Mouse (Mus musculus) forebrain, embryonic 16.5 days (tissue): ENCODE measurements at regions not wholly inside any gene's neighbourhood (a gene's known extent, or its start where the extent isn't known, plus 50 kb on each side); places are given as distances from the start of the nearest gene placed in this dataset.

ENCODE experiments used
- ATAC-seq: fragments of 200-750 bp; cut with Nextera tagmentation; 2 replicates; pipeline ENCODE4 v1.8.0; 2017; ENCODE audit warnings: mild to moderate bottlenecking, moderate library complexity
- H3K27ac ChIP-seq: fragments of 300-500 bp; sonication (generic); 2 replicates; pipeline ENCODE4 v1.5.1; 2014; ENCODE audit warnings: low read length, control low read depth
- H3K27me3 ChIP-seq: fragments of 300-500 bp; sonication (generic); replicated peaks from 2 replicates; pipeline ENCODE4 v1.6.1; 2014; ENCODE audit warnings: low read length; ENCODE audit not compliant: control insufficient read depth, insufficient read depth
- H3K36me3 ChIP-seq: fragments of 300-500 bp; sonication (generic); 2 replicates; pipeline ENCODE4 v1.6.1; 2014; ENCODE audit not compliant: control insufficient read depth, insufficient read depth
- H3K4me1 ChIP-seq: fragments of 300-500 bp; sonication (generic); replicated peaks from 2 replicates; pipeline ENCODE4 v1.6.1; 2014; ENCODE audit warnings: low read length; ENCODE audit not compliant: control insufficient read depth, insufficient read depth
- H3K4me2 ChIP-seq: fragments of 300-500 bp; sonication (generic); 2 replicates; pipeline ENCODE4 v1.6.1; 2014; ENCODE audit warnings: mild to moderate bottlenecking, low read length, control low read depth
- H3K4me3 ChIP-seq: fragments of 300-500 bp; sonication (generic); replicated peaks from 2 replicates; pipeline ENCODE4 v1.5.1; 2014; ENCODE audit warnings: mild to moderate bottlenecking, low read length, control low read depth
- H3K9ac ChIP-seq: fragments of 300-500 bp; sonication (generic); replicated peaks from 2 replicates; pipeline ENCODE4 v1.6.1; 2014; ENCODE audit warnings: low read depth, low read length, control low read depth
- H3K9me3 ChIP-seq: fragments of 300-500 bp; sonication (generic); 2 replicates; pipeline ENCODE4 v1.6.1; 2016; ENCODE audit warnings: low read length; ENCODE audit not compliant: control insufficient read depth
- WGBS: fragments of 180-500 bp; shearing (Covaris S2); extraction: QIAGEN DNeasy Blood & Tissue Kit; methylation state at CpG from one replicate; pipeline ENCODE4 v1.1.7; 2014; 5-methylcytosine and 5-hydroxymethylcytosine counted together

DNA sequence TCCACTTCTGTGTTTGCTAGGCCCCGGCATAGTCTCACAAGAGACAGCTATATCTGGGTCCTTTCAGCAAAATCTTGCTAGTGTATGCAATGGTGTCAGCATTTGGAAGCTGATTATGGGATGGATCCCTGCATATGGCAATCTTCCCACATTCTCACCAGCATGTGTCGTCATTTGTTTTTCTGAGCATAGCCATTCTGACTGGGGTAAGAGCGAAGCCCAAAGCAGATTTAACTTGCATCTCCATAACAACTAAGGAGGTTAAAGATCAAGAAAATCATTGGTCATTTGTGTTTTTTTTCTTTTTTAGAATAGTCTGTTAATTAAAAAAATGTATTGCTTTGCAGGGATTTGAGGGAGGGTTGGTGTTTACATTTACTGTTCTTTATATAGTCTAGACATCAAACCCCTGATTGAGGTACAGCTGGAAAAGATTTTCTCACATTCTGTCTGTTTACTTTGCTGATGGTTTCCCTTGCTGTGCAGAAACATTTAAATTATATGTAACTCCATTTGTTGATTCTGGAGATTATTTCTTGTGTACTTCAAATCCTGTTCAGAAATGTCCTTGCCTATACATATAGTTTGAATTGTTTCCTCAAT, 678.1 kb downstream of the Phex start:
- Histone ChIP-seq H3K27ac (no peak overlapping the region), H3K36me3 (no peaks in the 10 kb centered on the region), H3K4me3 (no peak overlapping the region), H3K4me2 (no peak overlapping the region), H3K9me3 (no peaks in the 10 kb centered on the region), H3K4me1 (no peaks in the 10 kb centered on the region), H3K27me3 (no peaks in the 10 kb centered on the region), H3K9ac (no peak overlapping the region)
- WGBS = 74% methylated on average over 2 of the region's 3 CpGs
- ATAC-seq = 0 out of 2 replicates have a peak, but pooled peaks have one; percentile 31

DNA sequence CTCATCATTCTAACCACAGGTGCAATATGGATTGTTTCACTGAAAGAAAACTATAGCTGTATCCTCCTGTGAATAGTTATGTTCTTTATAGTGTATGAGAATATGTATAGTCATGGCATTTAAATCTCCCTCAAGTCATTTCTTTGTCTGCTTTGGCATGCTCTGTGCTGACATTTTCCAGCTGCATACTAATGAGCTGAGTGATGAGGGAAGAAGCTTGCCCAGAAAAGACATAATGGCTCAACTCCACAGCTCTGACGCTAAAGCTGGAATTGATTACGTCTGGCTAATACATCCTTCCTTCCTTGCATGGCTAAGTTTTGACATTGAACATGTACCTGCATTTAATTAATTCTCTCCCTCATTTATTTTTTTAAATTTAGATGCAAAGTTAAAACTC, 722.9 kb downstream of the Phex start:
- Histone ChIP-seq H3K4me2 (no peak overlapping the region), H3K9me3 (no peaks in the 10 kb centered on the region), H3K27me3 (no peaks in the 10 kb centered on the region), H3K36me3 (no peaks in the 10 kb centered on the region), H3K4me1 (no peaks in the 10 kb centered on the region), H3K27ac (no peak overlapping the region), H3K4me3 (no peak overlapping the region), H3K9ac (no peak overlapping the region)
- peak; percentile 57; the same call in 1 of the 2 replicates for ATAC-seq
- WGBS = 25% methylated on average over 2 of the region's 2 CpGs

DNA sequence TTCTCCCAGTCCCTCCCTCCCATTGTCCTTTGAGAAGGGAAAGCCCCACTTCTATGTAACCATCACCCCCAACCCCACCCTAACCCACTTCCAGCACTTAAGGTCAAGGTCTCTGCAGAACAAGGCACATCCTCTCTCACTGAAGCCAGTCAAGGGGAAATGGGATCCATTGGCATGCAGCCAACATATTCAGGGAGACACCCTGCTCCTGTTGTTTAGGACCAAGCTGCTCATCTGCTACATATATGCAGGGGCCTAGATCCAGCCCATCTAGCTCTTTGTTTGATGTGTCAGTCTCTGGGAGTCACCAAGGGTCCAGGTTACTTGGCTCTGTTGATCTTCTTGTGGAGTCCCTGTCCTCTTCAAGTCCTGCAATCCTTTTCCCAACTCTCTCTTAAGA, 737.2 kb downstream of the Phex start:
- H3K27me3 ChIP-seq = no peaks in the 10 kb centered on the region
- H3K27ac ChIP-seq = no peak overlapping the region
- no peaks in the 10 kb centered on the region for H3K4me1 ChIP-seq
- no peak for ATAC-seq
- H3K4me2 ChIP-seq = no peak overlapping the region
- H3K36me3 ChIP-seq = no peaks in the 10 kb centered on the region
- no peak overlapping the region for H3K4me3 ChIP-seq
- no peaks in the 10 kb centered on the region for H3K9me3 ChIP-seq
- no peak overlapping the region for H3K9ac ChIP-seq

DNA sequence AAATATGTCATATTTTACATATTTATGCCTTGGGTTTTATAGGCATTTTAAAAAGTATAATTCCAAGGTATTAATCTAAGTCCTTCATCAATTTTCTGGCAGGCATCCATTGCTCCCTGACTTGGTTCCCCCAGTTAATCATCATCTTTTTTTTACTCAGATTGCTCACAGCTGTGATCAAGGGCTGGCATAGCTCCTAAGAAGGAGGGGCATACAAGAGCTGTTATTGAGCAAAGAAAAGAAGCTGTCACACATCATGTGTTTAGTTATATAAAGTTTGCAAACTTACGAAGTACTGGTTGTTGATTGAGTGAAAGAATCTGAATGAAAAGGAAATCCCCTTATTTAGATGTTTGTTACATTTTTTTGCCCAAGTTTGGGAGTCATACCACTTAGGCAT, 741.5 kb downstream of the Phex start:
- H3K9ac ChIP-seq = no peak overlapping the region
- no peak overlapping the region for H3K27ac ChIP-seq
- WGBS = 56% methylated on average over 1 of the region's 1 CpGs
- H3K4me1 ChIP-seq = no peaks in the 10 kb centered on the region
- no peak overlapping the region for H3K4me2 ChIP-seq
- H3K36me3 ChIP-seq = no peaks in the 10 kb centered on the region
- no peaks in the 10 kb centered on the region for H3K9me3 ChIP-seq
- ATAC-seq = peak; percentile 45; the same call in 1 of the 2 replicates
- H3K27me3 ChIP-seq = no peaks in the 10 kb centered on the region
- no peak overlapping the region for H3K4me3 ChIP-seq

DNA sequence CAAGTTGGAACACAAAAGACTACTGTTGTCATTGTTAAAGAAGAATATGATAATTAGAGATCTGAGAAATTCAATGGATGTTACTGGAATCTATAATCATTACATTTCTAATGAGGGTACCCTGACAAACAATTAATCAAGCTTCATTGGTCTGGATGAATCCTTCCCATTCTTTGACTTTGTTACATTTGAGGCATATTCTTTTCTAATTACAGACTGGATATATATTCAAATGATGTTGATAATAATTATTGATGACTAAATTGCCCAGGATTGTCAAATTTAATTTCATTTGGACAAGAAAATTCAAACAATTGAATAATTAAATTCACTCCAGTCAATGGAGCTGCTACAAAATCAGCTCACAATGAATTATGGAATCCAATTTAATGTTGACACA, 745.6 kb downstream of the Phex start:
- Histone ChIP-seq H3K27ac (no peak overlapping the region), H3K4me2 (no peak overlapping the region), H3K4me3 (no peak overlapping the region), H3K36me3 (no peaks in the 10 kb centered on the region), H3K9ac (no peak overlapping the region), H3K9me3 (no peaks in the 10 kb centered on the region), H3K27me3 (no peaks in the 10 kb centered on the region), H3K4me1 (no peaks in the 10 kb centered on the region)
- no peak for ATAC-seq
